Mouse (Mus musculus): ENCODE results near the gene Mogat2. TPM values are rescaled to one million over a fixed set of nuclear protein-coding genes. Genes with fewer than 3 reads are reported as not detected.

Mogat2 gene
- total RNA-seq, 2 experiments from 2014 or later, result not detected

DNA sequence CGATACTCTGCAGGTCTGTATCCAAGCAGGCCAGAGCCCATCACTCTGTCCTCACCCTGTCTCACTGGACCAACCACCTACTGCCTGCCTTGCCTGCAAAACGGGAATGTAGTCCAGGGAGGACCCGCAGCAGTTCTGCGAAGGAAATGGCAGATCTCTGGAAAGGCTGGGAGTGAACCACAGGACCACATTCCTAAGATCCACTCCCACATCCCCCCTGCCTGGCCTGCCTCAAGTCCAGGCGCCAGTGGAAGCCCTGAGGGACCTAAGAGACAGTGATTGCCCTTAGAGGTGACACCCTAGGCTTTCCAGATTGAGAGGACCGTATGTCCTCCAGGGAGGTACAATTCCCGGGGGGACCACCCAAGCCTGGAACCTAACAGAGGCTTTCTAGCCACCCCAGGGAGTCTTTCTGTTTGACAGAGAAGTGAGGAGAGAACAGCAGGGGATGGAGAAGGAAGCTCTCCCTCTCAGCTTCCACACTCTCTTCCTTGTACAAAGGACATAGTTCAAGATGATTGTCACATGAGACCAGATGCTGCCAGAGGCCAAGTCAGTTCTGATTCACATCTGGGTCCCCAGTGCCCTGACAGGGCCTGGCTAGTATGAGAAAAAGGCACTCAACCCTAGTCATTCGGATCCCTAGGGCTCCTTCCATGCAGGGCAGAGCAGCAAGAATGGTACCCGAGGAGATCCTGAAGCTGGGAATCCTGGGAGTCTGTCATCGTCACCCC, 66.5 kb downstream of the Mogat2 start:
- no peak for DNase-seq (ENCODE audit: low spot score in 2 of 2)
- intact Hi-C loops (cut with DNase I), result no loop called here

DNA sequence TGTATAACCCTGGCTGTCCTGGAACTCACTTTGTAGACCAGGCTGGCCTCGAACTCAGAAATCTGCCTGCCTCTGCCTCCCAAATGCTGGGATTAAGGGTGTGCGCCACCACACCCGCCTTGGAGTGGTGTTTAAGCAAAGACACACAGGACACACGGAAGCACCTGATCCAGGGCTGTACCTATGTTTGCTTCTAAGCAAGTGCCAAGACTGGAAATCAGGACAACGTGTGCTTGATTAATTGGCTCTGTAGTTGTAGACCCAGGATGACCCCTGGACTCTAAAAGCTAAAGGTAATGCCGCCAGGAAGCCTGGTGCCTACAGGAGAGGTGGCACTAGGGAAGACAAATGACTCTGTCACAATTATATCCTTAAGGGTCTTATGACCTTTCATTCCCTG, 67.9 kb downstream of the Mogat2 start:
- intact Hi-C loops (cut with DNase I), result no loop called here
- DNase-seq (ENCODE audit: low spot score in 2 of 2), result no peak

DNA sequence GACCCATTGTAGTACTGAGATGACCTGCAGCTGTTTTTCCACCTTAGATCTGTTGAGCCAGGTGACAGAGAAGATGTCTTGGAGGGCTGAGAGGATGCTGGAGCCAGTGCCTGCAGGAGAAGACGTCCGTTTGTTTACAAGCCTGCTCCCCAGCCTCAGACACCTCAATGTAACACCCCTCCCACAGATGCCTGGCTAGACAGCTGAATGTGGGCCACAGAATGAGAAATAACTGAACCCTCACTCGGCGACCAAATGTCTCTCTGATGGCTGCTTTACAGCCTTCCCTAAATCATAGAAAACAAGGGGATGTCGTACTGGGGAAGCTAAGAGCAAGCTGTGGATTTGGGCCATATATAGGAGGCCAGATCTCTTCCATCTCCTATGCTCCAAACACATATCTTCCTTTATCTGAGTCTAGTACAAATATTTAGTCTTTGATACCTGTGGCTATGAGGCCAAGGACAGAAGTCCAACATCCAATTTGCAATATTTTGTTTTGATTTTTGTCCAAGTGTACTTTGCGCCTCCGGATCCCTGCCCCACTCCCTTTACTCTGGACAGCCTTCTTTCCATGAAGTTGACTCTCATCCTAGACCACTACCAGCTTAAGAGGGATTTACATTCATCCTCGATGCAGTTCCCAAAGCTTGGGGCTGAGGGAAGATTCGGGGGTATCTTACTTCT, 68.6 kb downstream of the Mogat2 start:
- intact Hi-C loops (cut with DNase I), result loop anchor here (5.0 kb wide), 1 partner anchor 82 kb away; no protein-coding TSS in a partner anchor
- no peak for DNase-seq (ENCODE audit: low spot score in 2 of 2)

Other genes with a start within 250 kb of the Mogat2 start
- gene Uvrag, start 97.5 kb downstream of the Mogat2 start, total RNA-seq (2021), result 10 to 100 TPM; 50.2 to 54.0 TPM
- 10 to 100 TPM; 68.3 to 78.0 TPM for gene Dgat2, start 55.9 kb downstream of the Mogat2 start, total RNA-seq (2021)
- 100 to 1,000 TPM; 135 to 142 TPM for gene Map6, start 28.8 kb upstream of the Mogat2 start, total RNA-seq (2021)
- 10 to 100 TPM; 22.6 to 25.6 TPM for gene Serpinh1, start 114.6 kb upstream of the Mogat2 start, total RNA-seq (2021)
- gene Gdpd5, start 142.8 kb upstream of the Mogat2 start, total RNA-seq (2021), result 10 to 100 TPM; 32.2 to 44.9 TPM
- 1 to 10 TPM; 3.1 to 3.6 TPM for gene Klhl35, start 227.4 kb upstream of the Mogat2 start, total RNA-seq (2021)
- 100 to 1,000 TPM; 215 to 261 TPM for gene Rps3, start 245.1 kb upstream of the Mogat2 start, total RNA-seq (2021)

Measured in left cerebral cortex, postnatal 36 days (tissue).